Mouse (Mus musculus): Measurements from ENCODE around the gene Rad9a. TPM values are rescaled to one million over a fixed set of nuclear protein-coding genes. Genes with fewer than 3 reads are reported as not detected.

Rad9a gene
- 45.2 TPM for total RNA-seq (2023)

GRCm38 (mm10) chr19:4201291-4201909 is at the start of gene Rad9a:
Gene Rad9a, minus strand, starts transcription at chr19:4201662.

DNA sequence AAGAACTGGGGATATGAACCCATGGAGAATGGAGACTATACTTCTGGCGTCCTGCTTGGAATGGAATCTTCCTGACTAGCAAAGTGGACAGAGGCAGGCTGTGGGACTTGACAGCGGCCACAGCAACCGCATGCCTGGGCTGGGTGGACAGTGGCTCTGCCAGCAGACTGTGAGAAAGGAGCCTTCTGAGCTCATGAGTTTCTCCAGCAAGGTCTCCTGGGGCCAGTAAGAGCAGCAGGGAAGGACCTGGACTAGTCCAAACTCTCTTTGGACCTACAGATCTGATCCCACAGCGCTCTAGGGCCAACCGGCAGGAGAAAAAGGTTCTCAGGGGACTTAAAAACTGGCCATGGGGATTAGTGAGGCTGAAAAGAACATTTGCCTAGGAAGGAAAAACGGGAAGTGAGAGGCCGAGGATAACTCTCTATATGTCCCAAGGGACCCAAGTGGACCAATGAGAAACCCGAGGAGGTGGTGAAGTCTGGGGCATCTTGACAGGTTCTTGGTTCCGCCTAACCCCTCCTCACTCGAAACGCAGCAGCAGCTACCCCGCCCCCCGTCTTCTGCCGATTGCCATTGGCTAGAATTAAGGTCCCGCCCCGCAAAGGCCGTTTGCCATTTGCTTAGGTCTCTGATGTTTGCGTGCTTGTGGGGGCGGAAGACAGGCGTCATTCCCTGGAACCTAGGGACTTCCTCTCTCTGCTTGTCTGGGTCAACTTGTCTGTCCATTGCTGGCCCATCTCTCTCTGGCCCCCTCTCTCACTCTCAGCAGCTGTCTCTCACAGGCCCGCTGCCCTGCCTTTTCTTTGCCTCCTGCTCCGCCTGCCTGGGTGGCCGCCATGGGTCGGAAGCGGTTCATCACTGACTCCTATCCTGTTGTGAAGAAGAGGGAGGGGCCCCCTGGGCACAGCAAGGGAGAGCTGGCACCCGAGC is 30.1 kb upstream of the Rad9a start, which contains the start of gene Pold4:
Gene Pold4 (plus strand): TSS at position 647 of the 933 bp plus-strand sequence.

DNA sequence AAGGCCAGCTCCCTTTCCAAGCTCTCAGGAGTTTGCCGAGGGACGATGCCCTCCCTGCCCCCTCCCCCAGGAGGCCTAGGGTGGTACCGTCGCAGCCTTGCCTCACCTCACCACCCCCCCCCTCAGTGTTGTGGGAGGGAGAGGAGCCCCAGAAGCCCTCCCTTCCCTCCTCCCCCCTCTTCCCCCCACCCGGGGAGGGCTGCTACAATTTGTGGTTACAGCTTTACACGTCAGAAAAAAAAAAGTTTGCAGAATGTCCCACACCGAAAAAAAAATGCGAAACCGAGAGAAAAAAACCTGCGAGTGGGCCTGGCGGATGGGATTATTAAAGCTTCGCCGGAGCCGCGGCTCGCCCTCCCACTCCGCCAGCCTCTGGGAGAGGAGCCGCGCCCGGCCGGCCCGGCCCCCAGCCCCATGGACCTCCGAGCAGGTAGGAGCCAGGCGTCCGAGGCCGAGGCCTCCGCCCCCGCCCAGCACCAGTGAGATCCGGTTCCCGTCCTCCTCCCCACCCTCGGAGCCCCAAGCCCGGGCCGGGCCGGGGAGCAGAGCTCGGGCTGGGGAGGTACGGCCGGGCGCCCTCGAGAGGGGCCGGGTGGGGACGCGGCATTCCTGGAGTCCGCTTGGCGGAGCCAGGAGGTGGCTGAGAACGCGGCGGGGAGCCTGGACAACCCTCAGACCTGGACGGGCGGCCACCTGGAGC is 12.8 kb upstream of the Rad9a start, which contains the start of the genes Clcf1 and AC109138.7:
Gene Clcf1 (plus strand): TSS at position 168 of the 700 bp plus-strand sequence.
Gene AC109138.7 (plus strand): TSS at position 287 of the 700 bp plus-strand sequence.

DNA sequence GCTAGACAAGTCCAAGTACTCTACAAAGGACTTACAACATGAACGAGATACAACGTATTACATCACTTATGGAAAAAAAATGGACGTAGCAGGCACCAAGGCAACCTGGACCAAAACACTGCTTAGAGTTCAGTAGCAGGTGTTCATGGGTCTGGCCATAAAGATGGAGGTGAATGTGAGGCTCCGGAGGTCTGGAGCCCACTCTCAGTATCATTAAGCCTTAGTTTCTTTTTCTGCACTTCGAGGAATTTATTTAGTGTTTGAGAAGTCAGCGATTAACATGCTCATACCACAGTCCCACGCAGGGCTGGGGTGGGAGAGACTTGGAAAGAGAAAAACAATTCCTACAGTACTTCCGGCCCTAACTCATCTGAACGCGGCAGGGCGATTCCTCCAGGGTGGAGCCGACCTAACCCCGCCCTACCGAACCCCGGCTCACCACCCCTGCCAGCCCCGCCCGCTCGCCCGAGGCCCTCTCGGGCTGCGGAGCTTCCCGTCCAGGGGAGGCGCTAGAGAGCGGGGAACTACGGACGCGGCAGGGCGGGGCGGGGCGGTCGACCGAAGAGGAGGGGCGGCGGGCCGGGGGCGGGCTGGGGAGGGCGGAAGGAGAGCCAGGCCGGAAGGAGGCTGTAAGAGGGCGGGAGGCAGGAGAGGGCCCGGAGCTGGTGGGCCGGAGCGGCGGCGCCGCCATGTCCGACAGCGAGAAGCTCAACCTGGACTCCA is 9.8 kb downstream of the Rad9a start, which contains the start of gene Ppp1ca:
Gene Ppp1ca (plus strand): TSS at position 538 of the 723 bp plus-strand sequence.

DNA sequence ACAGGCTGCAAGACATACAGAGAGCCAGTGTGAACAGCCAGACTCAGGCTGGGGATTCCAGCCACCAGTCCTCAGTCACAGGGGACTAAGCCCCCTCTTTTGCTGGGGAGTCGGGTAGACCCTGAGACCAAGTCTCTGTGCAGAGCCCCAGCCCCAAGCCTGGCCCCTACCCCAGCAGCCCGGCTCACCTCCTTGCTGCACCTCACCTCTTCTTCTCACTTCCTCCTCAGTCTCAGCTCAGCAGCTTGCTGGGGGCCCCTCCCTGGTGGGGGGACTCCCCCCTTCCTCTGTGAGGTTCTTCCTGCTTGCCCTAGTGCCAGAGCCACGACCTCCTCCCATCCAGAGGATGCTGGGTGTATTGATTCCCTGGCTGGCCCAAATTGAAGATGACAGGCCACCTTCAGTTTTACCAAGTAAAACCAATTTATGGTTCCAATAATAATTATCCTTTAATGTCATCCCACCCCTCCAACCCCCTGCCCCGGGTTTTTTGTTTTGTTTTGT is 10.6 kb downstream of the Rad9a start, which contains the start of gene Tbc1d10c:
Gene Tbc1d10c (minus strand): TSS at position 454 of the 504 bp plus-strand sequence.

DNA sequence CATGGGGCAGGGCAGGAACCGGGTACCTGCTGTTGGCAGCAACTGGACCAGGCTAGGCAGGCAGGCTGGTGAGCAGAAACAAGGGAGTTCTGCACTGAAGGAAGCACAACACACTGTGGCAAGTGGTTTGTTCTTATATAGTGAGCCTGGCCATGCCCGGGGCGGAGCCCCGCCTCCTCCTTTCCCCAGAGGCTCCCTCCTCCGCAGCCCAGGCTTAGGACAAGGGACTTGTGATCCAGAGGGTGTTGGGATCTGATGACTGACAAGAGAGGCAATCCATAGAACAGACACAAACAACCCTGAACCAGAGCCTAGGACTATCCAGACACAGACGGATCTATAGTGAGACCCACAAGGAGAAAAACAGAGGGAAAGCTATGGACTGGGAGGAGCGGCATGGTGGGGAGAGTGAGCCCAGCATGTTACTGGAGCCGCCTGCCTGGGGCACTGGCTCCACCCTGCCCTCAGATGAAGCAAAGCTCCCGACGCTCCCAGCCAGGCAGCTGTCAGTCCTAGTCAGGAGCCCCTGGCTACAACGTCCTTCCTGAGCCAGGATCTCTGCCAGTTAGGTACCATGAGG is 26.0 kb downstream of the Rad9a start, which contains the start of gene Carns1:
Gene Carns1 (minus strand): TSS at position 112 of the 580 bp plus-strand sequence.

DNA sequence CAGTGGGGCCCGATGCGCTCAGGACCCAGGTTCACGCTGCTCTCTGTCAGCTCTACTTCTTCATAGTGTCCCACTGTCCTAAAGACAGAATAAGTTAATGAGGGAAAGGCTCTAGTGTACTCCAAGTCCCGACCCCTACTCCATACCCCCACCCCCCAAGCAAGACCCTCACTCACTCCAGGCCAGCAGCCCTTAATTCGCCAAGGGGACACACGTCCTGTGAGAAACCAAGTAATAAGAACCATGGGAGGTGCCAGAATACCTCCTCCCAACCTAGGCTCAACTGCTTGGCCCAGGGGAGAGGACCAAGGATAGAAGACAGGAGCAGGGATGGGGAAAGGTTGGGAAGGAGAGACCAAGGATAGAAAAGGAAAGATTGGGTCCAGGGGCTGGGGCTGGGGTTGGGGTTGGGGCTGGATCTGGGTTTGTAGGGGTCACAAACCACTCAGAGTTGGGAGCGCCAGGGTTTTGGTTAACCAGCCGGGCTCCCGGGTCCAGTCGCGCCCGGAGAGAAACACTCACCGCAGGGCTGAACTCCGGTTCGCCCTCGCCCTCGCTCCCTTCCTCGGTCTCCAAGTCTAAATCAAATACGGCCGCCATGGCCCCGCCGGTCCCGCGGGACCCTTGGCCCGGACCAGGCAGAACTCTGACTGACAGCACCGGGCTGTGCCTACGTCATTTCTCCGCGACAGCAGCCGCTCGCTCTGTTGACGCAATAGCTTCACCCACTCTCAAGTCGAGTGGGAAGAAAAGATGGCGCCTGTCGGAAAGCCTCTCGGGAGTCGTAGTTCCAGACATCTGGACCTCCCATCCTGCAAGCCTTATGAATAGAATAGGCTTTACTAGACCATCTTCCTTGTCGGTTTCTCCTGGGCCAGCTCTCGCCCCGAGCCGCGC is 38.6 kb downstream of the Rad9a start, which contains the start of gene Rps6kb2:
Gene Rps6kb2 (minus strand): TSS at position 709 of the 897 bp plus-strand sequence.

GRCm38 (mm10) chr19:4153232-4153654 is 48.2 kb downstream of the Rad9a start, which contains the start of gene Ptprcap:
Gene Ptprcap, plus strand, starts transcription at chr19:4153604.

GRCm38 (mm10) chr19:4148491-4148806 is 53.0 kb downstream of the Rad9a start, which contains the start of gene Coro1b:
Gene Coro1b, plus strand, starts transcription at chr19:4148619.

Other genes with a start within 250 kb of the Rad9a start
- gene Aldh3b3, start 243.0 kb downstream of the Rad9a start, total RNA-seq (2023): not detected
- not detected for gene Aldh3b2, start 229.3 kb downstream of the Rad9a start, total RNA-seq (2023)
- not detected for gene Acy3, start 215.1 kb downstream of the Rad9a start, total RNA-seq (2023)
- not detected for gene Tbx10, start 208.9 kb downstream of the Rad9a start, total RNA-seq (2023)
- 9.0 TPM for gene Nudt8, start 201.1 kb downstream of the Rad9a start, total RNA-seq (2023)
- 1.7 TPM for gene Gm49405, start 201.0 kb downstream of the Rad9a start, total RNA-seq (2023)
- 3.0 TPM for gene Doc2g, start 198.3 kb downstream of the Rad9a start, total RNA-seq (2023)
- 85.1 TPM for gene Ndufv1, start 188.9 kb downstream of the Rad9a start, total RNA-seq (2023)
- 196 TPM for gene Gstp1, start 163.7 kb downstream of the Rad9a start, total RNA-seq (2023)
- 21.0 TPM for gene Gstp2, start 155.6 kb downstream of the Rad9a start, total RNA-seq (2023)
- gene Gstp3, start 142.1 kb downstream of the Rad9a start, total RNA-seq (2023): 32.9 TPM
- gene Cabp2, start 120.1 kb downstream of the Rad9a start, total RNA-seq (2023): not detected
- gene Cdk2ap2, start 104.5 kb downstream of the Rad9a start, total RNA-seq (2023): 186 TPM
- gene Pitpnm1, start 101.7 kb downstream of the Rad9a start, total RNA-seq (2023): 314 TPM
- 151 TPM for gene Aip, start 75.8 kb downstream of the Rad9a start, total RNA-seq (2023)
- gene Gpr152, start 61.9 kb downstream of the Rad9a start, total RNA-seq (2023): 0.80 TPM
- gene Cabp4, start 57.6 kb downstream of the Rad9a start, total RNA-seq (2023): 1.1 TPM
- 129 TPM for gene Coro1b, start 53.0 kb downstream of the Rad9a start, total RNA-seq (2023)
- 260 TPM for gene Ptprcap, start 48.1 kb downstream of the Rad9a start, total RNA-seq (2023)
- 35.8 TPM for gene Rps6kb2, start 38.3 kb downstream of the Rad9a start, total RNA-seq (2023)
- 69.3 TPM for gene Carns1, start 26.2 kb downstream of the Rad9a start, total RNA-seq (2023)
- gene Tbc1d10c, start 10.4 kb downstream of the Rad9a start, total RNA-seq (2023): 305 TPM
- 351 TPM for gene Ppp1ca, start 9.6 kb downstream of the Rad9a start, total RNA-seq (2023)
- gene Clcf1, start 12.6 kb upstream of the Rad9a start, total RNA-seq (2023): 143 TPM
- not detected for gene AC109138.7, start 12.7 kb upstream of the Rad9a start, total RNA-seq (2023)
- gene Pold4, start 30.2 kb upstream of the Rad9a start, total RNA-seq (2023): 66.6 TPM
- 18.6 TPM for gene Ssh3, start 67.5 kb upstream of the Rad9a start, total RNA-seq (2023)
- gene Ankrd13d, start 81.5 kb upstream of the Rad9a start, total RNA-seq (2023): 20.5 TPM
- 338 TPM for gene Grk2, start 104.6 kb upstream of the Rad9a start, total RNA-seq (2023)
- 153 TPM for gene Kdm2a, start 196.6 kb upstream of the Rad9a start, total RNA-seq (2023)
- 1.7 TPM for gene Rhod, start 237.8 kb upstream of the Rad9a start, total RNA-seq (2023)